Mouse (Mus musculus) liver, adult 2 months (tissue): ENCODE measurements around the gene Gm20388.

ENCODE experiments used
- CTCF ChIP-seq: fragments of 200-500 bp; IDR thresholded peaks from 2 replicates; pipeline ENCODE4 v1.5.1; 2011; ENCODE audit warnings: low read depth, low read length, control low read depth
- POLR2A ChIP-seq: fragments of 200-500 bp; IDR thresholded peaks from 2 replicates; pipeline ENCODE4 v1.6.1; 2011; ENCODE audit warnings: low read length, control low read depth; ENCODE audit not compliant: insufficient read depth; ENCODE audit errors: extremely low read depth

DNA sequence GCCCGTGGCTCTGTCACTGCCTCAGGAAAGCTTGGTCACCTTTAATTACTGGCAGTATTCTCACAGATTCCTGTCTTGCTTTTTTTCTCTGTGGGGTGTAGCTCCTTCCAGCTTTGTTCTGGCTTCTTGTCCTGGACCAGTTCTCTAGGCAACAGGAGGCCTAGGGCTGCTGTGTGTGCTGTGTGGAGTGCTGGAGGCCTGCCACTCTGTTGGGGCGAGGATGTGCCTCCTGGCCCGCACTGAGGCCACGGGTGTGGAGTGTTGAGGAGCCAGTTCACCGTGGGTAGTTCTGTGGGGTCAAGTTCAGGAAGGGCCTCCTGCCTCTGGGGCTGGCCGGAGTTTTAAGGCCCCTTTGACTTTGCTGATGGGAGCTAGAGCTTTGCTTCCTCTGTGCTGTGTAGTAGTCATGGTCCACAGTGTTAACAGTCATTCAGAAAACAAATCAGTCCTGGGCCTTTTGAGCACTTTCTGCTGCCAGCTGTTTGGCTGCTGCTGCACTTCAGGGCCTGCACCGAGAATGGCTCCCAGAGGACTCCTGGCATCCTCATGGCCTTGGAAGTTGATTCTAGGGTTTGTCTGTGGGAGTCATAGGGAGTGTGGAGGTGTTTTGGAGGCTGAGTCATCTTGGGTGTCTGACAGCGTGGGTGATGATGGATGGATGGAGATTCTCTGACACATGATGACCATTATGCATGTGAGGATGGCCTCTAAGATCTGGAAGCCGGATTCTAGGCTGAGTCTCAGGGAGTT, 2080.0 kb downstream of the Gm20388 start:
- TF ChIP-seq POLR2A (no peak), CTCF (no peak)
